Comparison of ENCODE assay signal across 7 mouse cellular contexts in genomic region chr17:8340407-8341359, GRCm38 (mm10). TPM values are rescaled to one million over a fixed set of nuclear protein-coding genes. Genes with fewer than 3 reads are reported as not detected.
A peak's percentile ranks its signal among the peaks of the same experiment; 100 is the strongest.
DNase-seq lines count a peak whose midpoint lies in the region; ATAC-seq and TF ChIP-seq lines count a peak whose summit lies in the region.

No protein-coding gene starts in this region.

- intact Hi-C loops in left cerebral cortex, postnatal 25 days (cut with DNase I), result no loop called here

- peaks cover 72% of the 10 kb centered on the region for H3K27me3 ChIP-seq in E14TG2a.4 (ENCODE audit: insufficient read depth, low read length)
- H3K27me3 ChIP-seq in embryonic facial prominence, embryonic 12.5 days, result peaks cover 47% of the 10 kb centered on the region
- H3K27me3 ChIP-seq in hindbrain, embryonic 10.5 days (ENCODE audit: insufficient read depth, poor library complexity, severe bottlenecking), result peaks cover 70% of the 10 kb centered on the region
- H3K27me3 ChIP-seq in midbrain, embryonic 10.5 days (ENCODE audit: low read depth, poor library complexity, severe bottlenecking), result peaks cover 58% of the 10 kb centered on the region
- H3K27me3 ChIP-seq in stomach, postnatal 0 days (ENCODE audit: control insufficient read depth, insufficient read depth, low read length), result peaks cover 8% of the 10 kb centered on the region

- under 1% methylated on average over 58 of the region's 92 CpGs for WGBS in embryonic facial prominence, embryonic 12.5 days
- under 1% methylated on average over 68 of the region's 92 CpGs for WGBS in hindbrain, embryonic 10.5 days
- under 1% methylated on average over 69 of the region's 92 CpGs for WGBS in midbrain, embryonic 10.5 days
- WGBS in stomach, postnatal 0 days, result under 1% methylated on average over 54 of the region's 92 CpGs

- peak; percentile 42 for DNase-seq in adrenal gland, postnatal 10 days
- DNase-seq in hindbrain, embryonic 10.5 days (ENCODE audit: low spot score), result peak; percentile 60
- peak; percentile 62 to 64 for DNase-seq in left cerebral cortex, postnatal 25 days (ENCODE audit: low spot score in 2 of 2)
- DNase-seq in midbrain, embryonic 10.5 days (ENCODE audit: low spot score), result peak; percentile 55
- DNase-seq in stomach, postnatal 0 days (ENCODE audit: low spot score), result peak; percentile 59

- peak; percentile 59 for ATAC-seq in embryonic facial prominence, embryonic 12.5 days (ENCODE audit: insufficient number of reproducible peaks, insufficient read depth, low FRiP score, low TSS enrichment)
- peak; percentile 27; the same call in 1 of the 2 replicates for ATAC-seq in stomach, postnatal 0 days (ENCODE audit: low FRiP score, low TSS enrichment)

- peak overlapping the region; percentile 63 for H3K9ac ChIP-seq in embryonic facial prominence, embryonic 12.5 days
- peak overlapping the region; percentile 54 for H3K9ac ChIP-seq in stomach, postnatal 0 days (ENCODE audit: low read length)

- peak overlapping the region; percentile 81 for H3K4me3 ChIP-seq in E14TG2a.4 (replicated peaks; ENCODE audit: low read length)
- H3K4me3 ChIP-seq in embryonic facial prominence, embryonic 12.5 days, result peak overlapping the region; percentile 61
- peak overlapping the region; percentile 76 for H3K4me3 ChIP-seq in hindbrain, embryonic 10.5 days
- peak overlapping the region; percentile 79 for H3K4me3 ChIP-seq in midbrain, embryonic 10.5 days
- H3K4me3 ChIP-seq in stomach, postnatal 0 days (ENCODE audit: low read depth, low read length), result peak overlapping the region; percentile 54

- no peaks in the 10 kb centered on the region for H3K9me3 ChIP-seq in E14TG2a.4 (ENCODE audit: low read length)
- no peaks in the 10 kb centered on the region for H3K9me3 ChIP-seq in embryonic facial prominence, embryonic 12.5 days
- no peaks in the 10 kb centered on the region for H3K9me3 ChIP-seq in hindbrain, embryonic 10.5 days
- H3K9me3 ChIP-seq in midbrain, embryonic 10.5 days (replicated peaks), result no peaks in the 10 kb centered on the region
- H3K9me3 ChIP-seq in stomach, postnatal 0 days (ENCODE audit: control insufficient read depth, low read length), result no peaks in the 10 kb centered on the region

- peaks cover 4% of the 10 kb centered on the region; the same call in 1 of the 2 replicates for H3K36me3 ChIP-seq in E14TG2a.4 (ENCODE audit: insufficient read depth, low read length)
- H3K36me3 ChIP-seq in embryonic facial prominence, embryonic 12.5 days, result no peaks in the 10 kb centered on the region
- H3K36me3 ChIP-seq in hindbrain, embryonic 10.5 days, result no peaks in the 10 kb centered on the region
- no peaks in the 10 kb centered on the region for H3K36me3 ChIP-seq in midbrain, embryonic 10.5 days
- no peaks in the 10 kb centered on the region for H3K36me3 ChIP-seq in stomach, postnatal 0 days (ENCODE audit: control insufficient read depth, insufficient read depth, low read length)

- TF ChIP-seq EP300 in stomach, postnatal 0 days (optimal IDR thresholded peaks at IDR 0.05), result no peak

- H3K27ac ChIP-seq in embryonic facial prominence, embryonic 12.5 days, result no peak overlapping the region
- peak overlapping the region; percentile 83 for H3K27ac ChIP-seq in hindbrain, embryonic 10.5 days
- H3K27ac ChIP-seq in midbrain, embryonic 10.5 days (replicated peaks), result peak overlapping the region; percentile 85
- H3K27ac ChIP-seq in stomach, postnatal 0 days (replicated peaks), result no peak overlapping the region

- peak overlapping the region; percentile 100 for H3K4me2 ChIP-seq in embryonic facial prominence, embryonic 12.5 days (replicated peaks)
- peak overlapping the region; percentile 97 for H3K4me2 ChIP-seq in stomach, postnatal 0 days (replicated peaks; ENCODE audit: low read depth)

- H3K4me1 ChIP-seq in E14TG2a.4 (replicated peaks; ENCODE audit: low read depth, low read length), result peaks cover 19% of the 10 kb centered on the region
- peaks cover 14% of the 10 kb centered on the region; the same call in 1 of the 2 replicates for H3K4me1 ChIP-seq in embryonic facial prominence, embryonic 12.5 days
- H3K4me1 ChIP-seq in hindbrain, embryonic 10.5 days (replicated peaks), result peaks cover 25% of the 10 kb centered on the region
- H3K4me1 ChIP-seq in midbrain, embryonic 10.5 days, result peaks cover 32% of the 10 kb centered on the region
- H3K4me1 ChIP-seq in stomach, postnatal 0 days (replicated peaks; ENCODE audit: control insufficient read depth, insufficient read depth), result peaks cover 6% of the 10 kb centered on the region

- TF ChIP-seq CTCF in E14TG2a.4 (conservative IDR thresholded peaks at IDR 0.05; ENCODE audit: low read length), result no peak
- TF ChIP-seq CTCF in stomach, postnatal 0 days (IDR thresholded peaks at IDR 0.05; ENCODE audit: low read depth), result no peak

RNA-seq across cellular contexts. Expression of gene Prr18, which starts 3.4 kb away (rescaled TPM):
- under 1 TPM; 0.24 to 0.45 TPM for total RNA-seq in adrenal gland, postnatal 10 days (2021)
- polyA plus RNA-seq in embryonic facial prominence, embryonic 12.5 days (2016; fragmentation: Nextera tagmentation; extraction: Ambion mirVana), result 0.58 and 1.1 TPM in 2 replicates
- polyA plus RNA-seq in hindbrain, embryonic 10.5 days (2016; fragmentation: Nextera tagmentation; extraction: Ambion mirVana), result 0.44 and 0.89 TPM in 2 replicates
- 10 to 100 TPM; 12.2 to 15.7 TPM for total RNA-seq in left cerebral cortex, postnatal 25 days (2021)
- 0.73 and 0.86 TPM in 2 replicates for polyA plus RNA-seq in midbrain, embryonic 10.5 days (2016; fragmentation: Nextera tagmentation; extraction: Ambion mirVana)
- 0.50 and 0.62 TPM in 2 replicates for polyA plus RNA-seq in stomach, postnatal 0 days (2015; fragmentation: Nextera tagmentation; extraction: Ambion mirVana)

RNA-seq across cellular contexts. Expression of gene T2, which starts 15.1 kb away (rescaled TPM):
- total RNA-seq in adrenal gland, postnatal 10 days (2021), result under 1 TPM in 1 of 2 experiments, not detected in 1; 0.18 TPM
- 0.93 and 1.2 TPM in 2 replicates for polyA plus RNA-seq in embryonic facial prominence, embryonic 12.5 days (2016; fragmentation: Nextera tagmentation; extraction: Ambion mirVana)
- 0.42 and 0.82 TPM in 2 replicates for polyA plus RNA-seq in hindbrain, embryonic 10.5 days (2016; fragmentation: Nextera tagmentation; extraction: Ambion mirVana)
- total RNA-seq in left cerebral cortex, postnatal 25 days (2021), result under 1 TPM; 0.41 to 0.55 TPM
- 0.43 and 0.46 TPM in 2 replicates for polyA plus RNA-seq in midbrain, embryonic 10.5 days (2016; fragmentation: Nextera tagmentation; extraction: Ambion mirVana)
- 0.13 and 0.18 TPM in 2 replicates for polyA plus RNA-seq in stomach, postnatal 0 days (2015; fragmentation: Nextera tagmentation; extraction: Ambion mirVana)

RNA-seq across cellular contexts. Expression of gene Sft2d1, which starts 29.8 kb away (rescaled TPM):
- total RNA-seq in adrenal gland, postnatal 10 days (2021), result 10 to 100 TPM; 38.4 to 45.0 TPM
- 60.6 and 64.6 TPM in 2 replicates for polyA plus RNA-seq in embryonic facial prominence, embryonic 12.5 days (2016; fragmentation: Nextera tagmentation; extraction: Ambion mirVana)
- 76.0 and 97.4 TPM in 2 replicates for polyA plus RNA-seq in hindbrain, embryonic 10.5 days (2016; fragmentation: Nextera tagmentation; extraction: Ambion mirVana)
- total RNA-seq in left cerebral cortex, postnatal 25 days (2021), result 10 to 100 TPM; 57.1 to 64.1 TPM
- polyA plus RNA-seq in midbrain, embryonic 10.5 days (2016; fragmentation: Nextera tagmentation; extraction: Ambion mirVana), result 67.1 and 81.1 TPM in 2 replicates
- polyA plus RNA-seq in stomach, postnatal 0 days (2015; fragmentation: Nextera tagmentation; extraction: Ambion mirVana), result 96.2 and 104 TPM in 2 replicates

RNA-seq across cellular contexts. Expression of gene Mpc1, which starts 58.0 kb away (rescaled TPM):
- 100 to 1,000 TPM; 347 to 385 TPM for total RNA-seq in adrenal gland, postnatal 10 days (2021)
- polyA plus RNA-seq in embryonic facial prominence, embryonic 12.5 days (2016; fragmentation: Nextera tagmentation; extraction: Ambion mirVana), result 122 and 129 TPM in 2 replicates
- polyA plus RNA-seq in hindbrain, embryonic 10.5 days (2016; fragmentation: Nextera tagmentation; extraction: Ambion mirVana), result 79.5 and 106 TPM in 2 replicates
- 100 to 1,000 TPM; 183 to 190 TPM for total RNA-seq in left cerebral cortex, postnatal 25 days (2021)
- polyA plus RNA-seq in midbrain, embryonic 10.5 days (2016; fragmentation: Nextera tagmentation; extraction: Ambion mirVana), result 77.0 and 90.5 TPM in 2 replicates
- 292 and 304 TPM in 2 replicates for polyA plus RNA-seq in stomach, postnatal 0 days (2015; fragmentation: Nextera tagmentation; extraction: Ambion mirVana)

Comparison
In these comparisons a context has a peak if more than half of its experiments do, and no peak if none do; other contexts are left out.
1. H3K27ac ChIP-seq: peak in hindbrain, embryonic 10.5 days (single experiment) and midbrain, embryonic 10.5 days (single experiment); none in embryonic facial prominence, embryonic 12.5 days (single experiment) and stomach, postnatal 0 days (single experiment).
2. Peak in every context shown above with its lines, with median percentiles within 50 percentile points of each other: H3K4me3 ChIP-seq and DNase-seq.